Mouse (Mus musculus) heart, embryonic 14.5 days (tissue): ENCODE measurements at regions not wholly inside any gene's neighbourhood (a gene's known extent, or its start where the extent isn't known, plus 50 kb on each side); places are given as distances from the start of the nearest gene placed in this dataset.

ENCODE experiments used
- ATAC-seq: fragments of 200-750 bp; cut with Nextera tagmentation; 2 replicates; pipeline ENCODE4 v1.8.0; 2017; ENCODE audit warnings: low read depth, moderate TSS enrichment; ENCODE audit not compliant: insufficient number of reproducible peaks, insufficient read depth, low FRiP score
- H3K27ac ChIP-seq, 2 experiments: fragments of 200-500 bp in 1 of 2; fragments of 300-500 bp in 1 of 2; sonication (generic) in 1 of 2; replicated peaks in 1 of 2; 2 replicates each; pipeline ENCODE4 v1.5.1; 2012 to 2014; ENCODE audit warnings: low read depth in 2 of 2, low read length in 2 of 2, control low read depth in 1 of 2, mild to moderate bottlenecking in 1 of 2, mixed read lengths in 1 of 2; ENCODE audit not compliant: control insufficient read depth in 1 of 2, insufficient read depth in 1 of 2
- H3K27me3 ChIP-seq: fragments of 300-500 bp; sonication (generic); 2 replicates; pipeline ENCODE4 v1.6.1; 2014; ENCODE audit warnings: mild to moderate bottlenecking, low read length, control low read depth; ENCODE audit not compliant: control insufficient read depth, insufficient read depth
- H3K36me3 ChIP-seq: fragments of 300-500 bp; sonication (generic); 2 replicates; pipeline ENCODE4 v1.6.1; 2014; ENCODE audit warnings: mild to moderate bottlenecking, control low read depth, low read length, mixed read lengths; ENCODE audit not compliant: control insufficient read depth, insufficient read depth
- H3K4me1 ChIP-seq, 2 experiments: fragments of 200-500 bp in 1 of 2; fragments of 300-500 bp in 1 of 2; sonication (generic) in 1 of 2; 2 replicates each; pipeline ENCODE4 v1.6.1; 2012 to 2014; ENCODE audit warnings: low read length in 2 of 2, control low read depth in 1 of 2, mixed read lengths in 1 of 2; ENCODE audit not compliant: control insufficient read depth in 2 of 2, insufficient read depth in 2 of 2
- H3K4me2 ChIP-seq: fragments of 300-500 bp; sonication (generic); 2 replicates; pipeline ENCODE4 v1.6.1; 2014; ENCODE audit warnings: mild to moderate bottlenecking, low read length
- H3K4me3 ChIP-seq, 2 experiments: fragments of 200-500 bp in 1 of 2; fragments of 300-500 bp in 1 of 2; sonication (generic) in 1 of 2; 2 replicates each; pipeline ENCODE4 v1.5.1; 2012 to 2014; ENCODE audit warnings: low read length in 2 of 2, mild to moderate bottlenecking in 2 of 2, control low read depth in 1 of 2, low read depth in 1 of 2, moderate library complexity in 1 of 2; ENCODE audit not compliant: control insufficient read depth in 1 of 2, insufficient read depth in 1 of 2
- H3K9ac ChIP-seq: fragments of 300-500 bp; sonication (generic); 2 replicates; pipeline ENCODE4 v1.6.1; 2014; ENCODE audit warnings: mild to moderate bottlenecking, low read length
- H3K9me3 ChIP-seq: fragments of 300-500 bp; sonication (generic); 2 replicates; pipeline ENCODE4 v1.6.1; 2016; ENCODE audit warnings: low read length, control low read depth; ENCODE audit not compliant: control insufficient read depth
- WGBS: fragments of 180-500 bp; shearing (Covaris S2); extraction: QIAGEN DNeasy Blood & Tissue Kit; methylation state at CpG from one replicate; pipeline ENCODE4 v1.1.7; 2014; 5-methylcytosine and 5-hydroxymethylcytosine counted together

DNA sequence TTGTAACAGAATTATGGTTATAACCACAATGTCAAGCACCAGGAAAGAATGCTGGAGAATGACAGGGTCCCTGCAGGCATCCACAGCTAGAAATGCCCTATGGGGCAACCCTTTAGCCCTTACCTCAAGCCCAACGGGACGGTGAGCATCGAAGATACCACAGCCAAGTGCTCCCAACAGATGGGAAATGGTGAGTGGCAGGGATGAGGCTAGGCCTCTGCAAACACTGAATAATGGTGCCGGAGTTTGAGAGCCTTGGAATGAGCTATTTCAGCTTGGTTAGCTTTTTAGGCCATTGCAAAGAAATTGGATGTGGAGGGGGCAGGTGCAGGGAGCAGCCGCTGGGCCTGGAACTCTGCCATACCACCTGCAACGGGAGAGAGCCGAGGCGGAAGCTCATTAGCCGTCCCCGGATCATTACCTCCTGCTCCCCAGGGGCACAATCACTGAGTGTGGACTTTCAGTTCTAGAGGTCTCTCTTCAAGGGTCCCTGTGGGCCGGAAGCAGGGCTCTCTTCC, 117.9 kb downstream of the Usp31 start:
- Histone ChIP-seq H3K4me3 (no peak overlapping the region), H3K4me1 (no peaks in the 10 kb centered on the region), H3K4me2 (no peak overlapping the region), H3K36me3 (no peaks in the 10 kb centered on the region), H3K27me3 (no peaks in the 10 kb centered on the region), H3K9ac (no peak overlapping the region), H3K27ac (no peak overlapping the region), H3K9me3 (no peaks in the 10 kb centered on the region)
- no peak for ATAC-seq
- WGBS = 82% methylated on average over 11 of the region's 11 CpGs

DNA sequence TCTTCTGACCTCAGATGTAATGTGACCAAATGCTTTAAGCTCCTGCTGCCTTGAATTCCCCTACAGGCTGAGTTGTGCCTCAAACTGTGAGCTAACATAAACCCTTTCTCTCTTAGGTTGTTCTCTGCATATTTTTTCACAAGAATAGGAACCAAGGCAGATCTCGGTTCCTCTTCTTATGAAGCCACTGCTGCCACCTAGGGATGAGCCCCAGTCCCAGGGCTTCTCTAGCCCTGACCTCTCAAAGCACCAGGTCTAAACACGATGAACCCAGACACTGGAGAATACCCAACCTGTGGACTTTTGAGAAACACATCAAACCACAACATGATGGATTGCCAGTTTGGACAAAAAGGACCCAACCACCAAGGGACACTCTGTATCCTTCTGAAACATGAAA, 119.3 kb downstream of the Usp31 start:
- H3K4me3 ChIP-seq = no peak overlapping the region
- H3K4me1 ChIP-seq = no peaks in the 10 kb centered on the region
- no peaks in the 10 kb centered on the region for H3K9me3 ChIP-seq
- ATAC-seq = no peak
- H3K27ac ChIP-seq = no peak overlapping the region
- H3K27me3 ChIP-seq = no peaks in the 10 kb centered on the region
- no peak overlapping the region for H3K4me2 ChIP-seq
- H3K9ac ChIP-seq = no peak overlapping the region
- 49% methylated on average over 2 of the region's 2 CpGs for WGBS
- no peaks in the 10 kb centered on the region for H3K36me3 ChIP-seq

DNA sequence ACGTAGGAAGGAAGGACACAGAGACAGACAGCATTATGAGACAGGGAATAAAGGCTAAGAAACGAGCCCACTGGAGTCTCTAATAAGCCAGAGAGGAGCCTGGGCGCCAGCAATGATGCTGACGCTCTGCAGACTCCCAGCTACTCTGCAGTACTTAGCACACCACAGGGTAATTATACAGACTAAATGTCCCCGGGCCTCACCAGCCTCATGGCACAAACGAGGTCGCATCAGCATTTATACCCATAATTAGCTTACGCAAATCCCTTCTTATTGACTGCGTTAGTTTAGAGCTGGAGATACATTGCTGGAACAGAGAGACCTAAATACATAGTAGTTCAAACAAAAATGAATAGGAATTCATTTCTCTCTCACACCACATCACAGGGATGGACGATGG, 121.3 kb downstream of the Usp31 start:
- H3K27ac ChIP-seq = no peak overlapping the region
- H3K4me1 ChIP-seq = no peaks in the 10 kb centered on the region
- no peaks in the 10 kb centered on the region for H3K36me3 ChIP-seq
- H3K4me3 ChIP-seq = no peak overlapping the region
- no peak overlapping the region for H3K4me2 ChIP-seq
- H3K9me3 ChIP-seq = no peaks in the 10 kb centered on the region
- H3K9ac ChIP-seq = no peak overlapping the region
- no peak for ATAC-seq
- 74% methylated on average over 10 of the region's 10 CpGs for WGBS
- H3K27me3 ChIP-seq = no peaks in the 10 kb centered on the region

DNA sequence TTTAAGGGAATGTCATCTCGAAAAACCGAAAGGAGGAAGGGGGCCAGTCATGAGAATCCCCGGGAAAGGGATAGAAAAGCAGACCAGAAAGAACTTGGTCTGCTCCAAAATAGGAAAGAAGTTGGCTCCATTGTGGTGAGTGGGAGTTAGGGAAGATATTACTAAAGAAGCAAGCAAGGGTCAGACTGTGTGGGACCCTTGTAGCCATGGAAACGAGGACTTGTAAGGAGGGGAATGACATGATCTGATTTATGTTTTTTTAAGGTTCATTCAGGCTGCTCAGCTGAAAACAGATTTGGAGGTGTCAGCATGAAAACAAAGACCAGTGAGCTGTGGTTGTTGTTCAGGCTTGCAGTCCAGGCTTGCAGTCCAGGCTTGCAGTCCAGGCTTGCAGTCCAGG, 127.6 kb downstream of the Usp31 start:
- 56% methylated on average over 4 of the region's 4 CpGs for WGBS
- Histone ChIP-seq H3K36me3 (no peaks in the 10 kb centered on the region), H3K4me3 (no peak overlapping the region), H3K27ac (no peak overlapping the region), H3K9me3 (no peaks in the 10 kb centered on the region), H3K27me3 (no peaks in the 10 kb centered on the region), H3K4me2 (no peak overlapping the region), H3K4me1 (no peaks in the 10 kb centered on the region), H3K9ac (no peak overlapping the region)
- ATAC-seq = no peak

DNA sequence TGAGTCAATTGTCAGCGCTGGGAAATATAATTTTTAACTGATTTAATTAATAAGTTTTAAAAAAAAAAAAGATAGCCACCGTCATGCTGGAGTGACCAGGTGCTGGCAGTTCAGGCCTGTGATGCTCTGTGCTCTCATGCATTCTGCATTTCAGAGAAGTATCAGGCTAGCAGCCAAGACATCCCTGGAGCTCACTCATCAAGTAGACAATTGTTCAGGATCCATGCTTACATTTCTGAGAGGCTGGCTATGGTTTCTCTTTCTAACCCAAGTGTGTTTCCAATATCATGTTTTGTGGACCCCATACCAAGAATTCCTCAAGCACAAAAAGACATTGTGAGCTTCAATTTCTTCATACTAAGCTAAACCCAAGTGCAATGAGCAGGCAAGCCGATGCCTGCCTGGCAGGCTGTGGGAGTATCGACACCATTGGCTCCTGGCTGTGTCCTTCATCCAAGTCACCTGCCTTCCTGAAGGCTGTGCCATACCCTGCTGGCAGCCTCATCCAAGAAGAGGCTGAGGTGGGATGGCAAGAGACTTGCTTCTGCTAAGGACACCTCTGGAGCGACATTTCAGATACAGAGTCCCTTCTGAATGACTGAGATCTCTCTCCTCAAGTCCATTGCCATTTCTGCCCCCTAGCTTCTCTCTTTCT, 134.2 kb downstream of the Usp31 start:
- no peaks in the 10 kb centered on the region for H3K36me3 ChIP-seq
- WGBS = 79% methylated on average over 5 of the region's 5 CpGs
- no peaks in the 10 kb centered on the region for H3K27me3 ChIP-seq

DNA sequence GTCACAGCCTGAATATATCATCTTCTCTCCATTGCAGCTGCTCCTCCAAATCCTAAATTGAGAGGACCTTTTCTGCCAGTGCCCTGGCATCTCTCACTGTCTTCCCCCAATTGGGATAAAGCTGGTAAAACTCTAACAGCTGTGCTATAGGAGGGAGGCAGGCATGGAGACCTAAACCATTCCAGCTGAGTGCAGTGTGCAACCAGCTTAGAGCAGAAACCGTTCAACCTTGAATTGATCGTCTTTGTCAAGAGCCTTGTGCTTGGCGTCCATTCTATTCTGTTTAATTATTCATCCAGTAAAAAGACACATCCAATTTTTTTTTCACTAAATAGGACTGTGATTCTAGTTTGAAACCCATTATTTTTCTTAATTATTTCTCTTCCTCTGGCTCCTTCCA, 135.3 kb downstream of the Usp31 start:
- ATAC-seq = no peak
- Histone ChIP-seq H3K4me1 (no peaks in the 10 kb centered on the region), H3K9me3 (no peaks in the 10 kb centered on the region), H3K4me2 (no peak overlapping the region), H3K9ac (no peak overlapping the region), H3K27me3 (no peaks in the 10 kb centered on the region), H3K27ac (no peak overlapping the region), H3K36me3 (no peaks in the 10 kb centered on the region), H3K4me3 (no peak overlapping the region)
- 70% methylated on average over 3 of the region's 3 CpGs for WGBS

More for the DNA sequence above, 134.2 kb downstream of the Usp31 start:
- H3K27ac ChIP-seq = no peak overlapping the region
- ATAC-seq = no peak
- H3K4me3 ChIP-seq = no peak overlapping the region
- H3K4me2 ChIP-seq = no peak overlapping the region
- no peaks in the 10 kb centered on the region for H3K9me3 ChIP-seq
- no peak overlapping the region for H3K9ac ChIP-seq
- no peaks in the 10 kb centered on the region for H3K4me1 ChIP-seq

DNA sequence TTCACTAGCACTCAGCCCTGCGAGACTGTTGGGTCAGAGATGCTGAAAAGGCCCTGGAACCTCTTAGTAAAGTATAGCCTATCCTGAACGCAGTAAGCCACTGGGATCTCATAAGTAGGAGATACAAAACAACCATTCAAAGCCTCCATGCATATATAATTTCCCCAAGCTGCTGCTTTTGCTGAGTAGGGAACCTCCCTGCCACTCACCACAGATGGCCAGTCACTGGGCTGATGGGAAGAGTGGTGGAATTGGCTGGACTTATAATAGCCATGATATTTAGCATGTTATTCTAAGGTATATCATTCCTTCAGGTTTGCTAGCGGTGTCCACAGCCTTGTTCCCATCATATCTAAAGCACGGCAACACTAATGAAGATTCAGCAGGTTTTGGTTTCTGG, 135.8 kb downstream of the Usp31 start:
- H3K27ac ChIP-seq = no peak overlapping the region
- no peaks in the 10 kb centered on the region for H3K36me3 ChIP-seq
- H3K9ac ChIP-seq = no peak overlapping the region
- no peaks in the 10 kb centered on the region for H3K27me3 ChIP-seq
- H3K9me3 ChIP-seq = no peaks in the 10 kb centered on the region
- no peak overlapping the region for H3K4me2 ChIP-seq
- H3K4me3 ChIP-seq = no peak overlapping the region
- no peaks in the 10 kb centered on the region for H3K4me1 ChIP-seq
- no peak for ATAC-seq
- 68% methylated on average over 4 of the region's 4 CpGs for WGBS

DNA sequence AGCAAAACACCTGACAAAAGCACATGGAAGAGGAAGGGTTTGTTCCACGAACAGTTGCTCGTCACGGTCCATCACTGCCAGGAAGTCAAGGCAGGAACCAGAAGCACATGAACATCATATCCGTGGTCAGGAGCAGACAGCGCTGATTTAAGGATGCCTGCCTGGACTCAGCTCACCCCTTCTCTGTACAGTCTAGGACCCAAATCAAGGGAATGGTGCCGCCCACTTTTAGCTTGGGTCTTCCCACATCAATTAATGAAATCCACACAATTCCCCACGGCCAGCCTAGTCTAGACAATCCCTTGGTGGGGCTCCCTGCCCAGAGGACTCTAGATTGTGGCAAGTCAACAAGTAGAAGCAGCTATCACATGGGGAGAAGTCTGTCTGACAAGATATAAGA, 137.8 kb downstream of the Usp31 start:
- no peak overlapping the region for H3K4me2 ChIP-seq
- no peak overlapping the region for H3K27ac ChIP-seq
- no peak for ATAC-seq
- no peak overlapping the region for H3K9ac ChIP-seq
- no peaks in the 10 kb centered on the region for H3K4me1 ChIP-seq
- H3K4me3 ChIP-seq = no peak overlapping the region
- H3K27me3 ChIP-seq = no peaks in the 10 kb centered on the region
- WGBS = 77% methylated on average over 7 of the region's 7 CpGs
- no peaks in the 10 kb centered on the region for H3K9me3 ChIP-seq
- H3K36me3 ChIP-seq = no peaks in the 10 kb centered on the region
